Mouse (Mus musculus) adrenal gland, postnatal 25 days (tissue): Measurements from ENCODE around the gene Odf2l. TPM values are rescaled to one million over a fixed set of nuclear protein-coding genes. Genes with fewer than 3 reads are reported as not detected.
A peak's percentile ranks its signal among the peaks of the same experiment; 100 is the strongest.

Source experiments
- DNase-seq: peaks from one replicate; pipeline ENCODE4 v3.0.0; 2021; ENCODE audit warnings: mixed read lengths
- total RNA-seq: library from RNA; stranded (reverse); gene quantifications from 2 replicates; pipeline ENCODE4 v1.2.3, GENCODE M21; 2021

Odf2l gene
- total RNA-seq, 1 experiment from 2014 or later, result 34.9 TPM

DNA sequence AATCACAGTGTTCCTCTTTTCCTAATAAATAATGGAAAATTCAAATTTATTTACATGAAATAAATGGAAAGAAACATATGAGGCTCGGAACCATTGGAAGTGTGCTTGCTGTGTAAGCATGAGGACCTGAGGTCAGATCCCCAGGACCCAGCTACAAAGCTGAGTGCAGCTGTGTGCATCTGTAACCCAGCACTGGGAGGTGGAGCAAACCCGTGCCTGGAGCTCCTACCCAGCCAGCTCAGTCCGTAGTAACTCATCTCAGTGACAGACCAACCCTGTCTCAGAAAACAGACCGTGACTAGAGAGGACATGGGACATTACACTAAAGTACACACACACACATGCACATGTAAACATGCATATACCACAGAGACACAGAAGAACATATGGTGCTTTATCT is 21.8 kb downstream of the Odf2l start:
- DNase-seq, result no peak

DNA sequence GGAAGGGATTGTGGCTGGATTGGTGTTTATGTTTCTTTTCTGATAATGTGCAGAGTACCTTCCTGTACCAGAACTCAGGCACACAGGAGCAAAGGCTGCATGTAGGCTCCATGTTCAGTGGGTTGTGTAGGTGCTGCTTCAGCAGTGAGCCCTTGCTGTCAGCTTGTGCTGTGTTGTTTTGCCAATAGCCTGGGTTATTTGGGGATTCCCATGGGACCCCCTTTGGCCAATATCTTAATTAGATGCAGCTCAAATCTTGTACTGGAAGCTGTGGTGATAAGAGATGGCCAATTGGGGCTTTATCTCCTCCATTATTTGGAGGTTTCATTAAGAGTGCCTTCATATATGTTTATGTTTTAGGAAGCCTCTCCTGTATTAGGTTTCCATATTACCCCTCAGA is 24.5 kb downstream of the Odf2l start:
- DNase-seq, result no peak

DNA sequence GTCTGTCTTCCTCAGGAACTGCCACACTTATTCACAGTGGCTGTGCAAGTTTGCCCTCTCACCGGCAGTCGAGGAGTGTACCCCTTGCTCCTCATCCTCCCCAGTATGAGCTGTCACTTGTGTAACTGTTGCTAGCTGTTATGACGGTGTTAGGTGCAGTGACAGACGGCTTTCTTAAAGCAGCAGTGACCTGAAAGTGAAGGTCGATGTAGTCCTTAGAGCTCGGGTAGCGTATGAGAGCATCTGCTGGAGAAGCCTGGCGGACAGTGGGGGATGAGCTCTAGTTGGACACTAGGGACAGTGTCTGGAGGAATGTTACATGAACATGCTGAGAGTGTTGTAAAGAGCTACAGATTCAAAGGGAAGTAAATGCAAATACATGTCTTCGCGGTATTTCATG is 25.5 kb downstream of the Odf2l start:
- no peak for DNase-seq

DNA sequence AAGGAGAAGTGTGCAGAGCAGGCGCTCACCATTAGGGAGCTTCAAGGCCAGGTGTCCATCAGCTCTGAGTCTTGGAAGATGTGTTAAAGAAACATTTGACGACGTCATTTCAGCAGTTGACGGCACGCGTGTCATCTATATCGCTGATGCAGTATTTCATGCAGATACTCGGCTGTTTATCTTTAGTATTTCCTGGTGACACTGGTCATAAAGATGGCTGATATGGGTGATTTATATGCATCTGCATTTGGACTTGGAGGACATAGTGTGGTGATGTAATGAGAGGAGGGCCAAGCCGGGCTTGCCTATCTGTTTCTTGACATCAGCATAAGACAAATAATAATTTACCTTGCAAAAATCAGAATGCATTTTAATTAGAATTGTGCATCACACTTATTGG is 28.5 kb downstream of the Odf2l start:
- DNase-seq, result no peak

DNA sequence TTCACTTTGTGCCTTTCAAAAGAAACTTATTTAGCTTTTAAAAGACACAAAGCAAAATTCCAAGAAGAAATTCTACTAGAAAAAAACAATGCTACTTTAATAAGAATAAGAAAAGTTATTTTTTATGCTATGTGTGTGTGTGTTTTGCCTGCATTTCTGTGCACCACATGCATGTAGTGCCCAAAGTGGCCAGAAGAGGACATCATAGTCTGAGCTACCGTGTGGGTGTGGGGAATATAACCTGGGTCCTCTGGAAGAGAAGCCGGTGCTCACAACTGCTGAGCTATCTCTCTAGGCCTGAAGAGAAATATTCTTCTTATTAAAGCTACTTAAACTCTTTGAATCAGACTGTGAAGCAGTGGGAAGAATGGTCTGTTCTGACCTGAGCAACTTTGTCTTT is 29.1 kb downstream of the Odf2l start:
- DNase-seq, result no peak

DNA sequence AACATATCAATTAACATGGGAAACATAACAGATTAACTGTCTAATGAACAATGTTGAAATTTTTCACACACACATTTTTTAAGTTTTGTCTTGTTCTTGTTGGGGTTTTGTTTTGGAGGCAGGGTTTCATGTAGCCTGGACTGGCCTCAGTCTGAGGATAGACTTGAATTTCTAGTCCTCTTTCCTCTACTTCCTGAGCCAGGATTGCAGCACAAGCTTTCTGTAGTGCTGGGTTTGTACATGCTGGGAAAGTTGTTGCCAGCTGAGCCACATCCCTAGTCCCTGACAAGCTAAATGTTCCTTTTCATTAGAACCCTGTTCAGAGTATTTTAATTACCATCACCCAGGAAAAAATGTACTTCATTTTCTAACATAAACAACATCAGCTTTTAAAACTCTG is 29.6 kb downstream of the Odf2l start:
- no peak for DNase-seq

DNA sequence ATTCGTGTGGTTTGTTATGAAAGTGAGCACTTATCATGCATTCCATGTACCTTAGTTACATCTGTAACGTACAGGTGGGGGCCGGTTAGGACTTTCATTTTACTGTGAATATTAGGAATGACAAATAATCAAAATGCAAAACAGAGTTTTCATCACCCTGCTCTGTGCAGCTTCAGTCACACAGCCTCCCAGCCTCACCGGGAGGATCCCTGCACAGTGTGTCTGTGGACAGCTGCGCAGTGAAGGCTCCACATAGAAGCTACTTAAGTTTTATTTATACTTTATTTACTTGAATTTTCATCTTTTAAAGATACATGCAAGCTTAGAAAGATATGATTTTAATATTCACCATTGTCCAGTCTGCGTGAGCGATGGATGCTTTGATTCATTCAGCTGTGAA is 32.7 kb downstream of the Odf2l start:
- DNase-seq, result no peak

DNA sequence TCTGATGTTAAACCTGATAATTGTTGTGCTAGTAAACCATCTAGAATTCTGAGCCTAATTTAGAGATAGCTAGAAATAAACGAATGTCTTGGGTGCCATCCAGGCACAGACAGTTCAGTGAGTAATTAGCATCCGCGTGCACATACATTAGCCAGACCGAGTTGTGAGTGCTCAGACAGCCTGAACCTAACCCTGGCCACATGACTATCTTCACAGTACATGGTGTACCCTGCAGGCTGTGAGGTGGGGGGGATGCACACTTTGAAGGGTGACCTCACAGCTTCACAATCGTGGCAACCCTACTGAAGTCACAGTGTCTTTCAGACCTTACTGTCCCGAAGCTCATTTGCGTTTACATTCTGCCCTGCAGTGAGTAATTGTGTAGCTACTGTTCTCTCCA is 33.5 kb downstream of the Odf2l start:
- no peak for DNase-seq

DNA sequence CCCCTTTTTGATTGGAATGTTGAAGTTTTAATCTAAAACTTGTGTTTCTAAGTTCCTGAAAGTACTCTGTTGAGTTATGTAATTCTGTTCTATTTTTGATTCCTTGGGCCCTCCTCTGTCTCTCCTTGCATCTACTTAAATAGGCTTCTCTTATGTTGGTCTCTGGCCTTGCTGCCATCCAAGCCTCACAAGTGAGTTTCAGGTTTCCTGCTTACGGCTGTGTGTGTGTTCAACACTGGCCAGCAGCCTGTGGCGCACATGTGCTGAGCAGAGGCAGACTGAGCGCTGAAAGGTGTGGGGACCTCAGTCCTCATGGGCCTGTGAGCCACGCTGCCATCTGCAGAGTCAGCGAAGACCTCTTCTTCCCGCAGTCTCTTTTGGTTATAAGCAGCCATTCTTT is 38.5 kb downstream of the Odf2l start:
- no peak for DNase-seq

DNA sequence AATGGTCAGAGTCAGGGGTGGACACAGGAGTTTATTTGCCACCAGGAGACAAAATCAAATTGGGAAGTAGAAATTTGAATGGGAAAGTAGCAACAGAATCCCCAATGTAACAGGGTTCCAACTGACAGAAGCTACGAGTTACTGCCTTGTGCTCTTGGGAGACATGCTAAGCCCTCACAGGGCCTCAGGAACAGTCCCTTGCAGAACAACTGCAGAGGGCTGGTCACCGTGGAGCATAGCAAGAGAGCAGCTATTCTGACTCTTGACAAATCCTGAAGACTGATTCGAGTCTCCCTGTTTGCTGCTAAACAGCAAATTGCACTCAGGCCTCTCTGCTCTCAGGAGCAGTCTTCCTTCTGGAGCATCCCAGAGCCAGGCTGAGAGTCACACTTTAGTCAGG is 40.1 kb downstream of the Odf2l start:
- no peak for DNase-seq

DNA sequence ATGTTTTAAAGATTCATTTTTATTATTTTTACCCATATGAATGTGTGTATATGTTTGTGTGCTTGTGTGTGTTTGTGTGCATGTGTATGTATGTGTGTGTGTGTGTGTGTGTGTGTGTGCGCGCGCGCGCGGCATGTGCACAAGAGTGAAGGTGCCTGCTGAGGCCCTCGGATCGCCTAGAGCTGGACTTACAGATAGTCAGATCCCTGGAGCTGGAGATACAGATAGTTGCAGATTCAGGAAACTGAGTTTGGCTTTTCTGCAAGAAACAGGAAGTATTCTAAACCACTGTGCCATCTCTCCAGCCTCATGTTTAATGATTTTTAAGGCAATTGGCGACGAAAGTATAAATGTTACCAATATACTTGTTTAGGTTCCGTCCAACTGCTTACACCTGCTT is 48.4 kb downstream of the Odf2l start:
- DNase-seq, result no peak

DNA sequence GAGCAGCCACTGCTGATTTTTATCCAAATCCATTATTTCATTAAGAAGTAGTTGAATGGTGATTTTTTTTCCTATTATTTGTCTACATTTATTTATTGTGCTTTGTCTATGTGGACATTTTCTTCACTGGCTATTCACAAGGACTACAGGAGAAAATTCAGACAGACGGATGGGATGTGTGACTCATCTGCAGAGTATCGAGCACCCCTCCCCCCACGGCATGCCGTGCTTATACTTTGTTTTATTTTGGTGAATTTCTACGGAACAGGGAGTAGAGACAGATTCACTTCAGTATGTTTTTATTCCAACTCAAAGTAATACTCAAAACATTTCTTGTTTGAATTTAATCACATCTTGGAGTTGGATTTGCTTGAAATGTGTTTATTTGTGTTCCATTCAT is 49.4 kb downstream of the Odf2l start:
- DNase-seq, result peak; percentile 42

DNA sequence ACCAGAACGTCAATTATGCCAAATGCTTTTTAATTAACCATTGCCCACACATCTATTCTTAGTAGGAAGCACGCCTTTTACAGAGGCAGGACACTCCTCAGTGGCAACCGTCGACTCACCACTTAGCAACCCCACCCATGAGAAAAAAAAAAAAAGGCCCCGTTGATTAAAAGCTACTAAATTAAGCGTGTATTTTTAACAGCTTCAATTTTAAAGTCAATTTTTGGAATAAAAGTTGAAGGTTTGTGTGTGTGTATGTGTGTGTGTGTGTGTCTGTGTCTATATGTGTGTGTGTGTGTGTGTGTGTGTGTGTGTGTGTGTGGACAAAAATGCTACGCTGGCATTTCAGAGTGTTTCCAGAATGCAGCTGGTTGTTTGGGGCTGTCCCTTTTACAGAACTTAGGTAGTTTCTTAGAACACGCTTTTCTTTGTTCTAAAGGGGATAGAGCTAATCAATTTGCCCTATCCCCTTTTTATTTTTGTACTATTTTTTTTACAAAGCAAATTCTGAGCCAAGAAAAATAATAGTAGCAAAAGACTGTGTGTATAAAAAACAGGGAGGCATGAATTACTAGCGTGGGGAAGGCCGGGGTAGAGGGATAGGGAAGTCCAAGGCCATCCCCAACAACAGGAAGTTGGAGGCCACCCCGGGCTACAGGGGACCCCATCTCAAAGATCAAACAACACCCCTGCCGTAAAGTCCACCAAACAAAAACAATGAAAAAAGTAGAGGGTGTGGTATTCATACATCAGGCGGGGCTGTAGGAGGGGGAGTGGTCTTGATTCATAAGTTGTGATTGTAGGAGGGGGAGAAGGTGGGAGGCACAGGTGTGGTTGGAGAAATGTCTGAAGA is 50.7 kb downstream of the Odf2l start:
- DNase-seq, result no peak

DNA sequence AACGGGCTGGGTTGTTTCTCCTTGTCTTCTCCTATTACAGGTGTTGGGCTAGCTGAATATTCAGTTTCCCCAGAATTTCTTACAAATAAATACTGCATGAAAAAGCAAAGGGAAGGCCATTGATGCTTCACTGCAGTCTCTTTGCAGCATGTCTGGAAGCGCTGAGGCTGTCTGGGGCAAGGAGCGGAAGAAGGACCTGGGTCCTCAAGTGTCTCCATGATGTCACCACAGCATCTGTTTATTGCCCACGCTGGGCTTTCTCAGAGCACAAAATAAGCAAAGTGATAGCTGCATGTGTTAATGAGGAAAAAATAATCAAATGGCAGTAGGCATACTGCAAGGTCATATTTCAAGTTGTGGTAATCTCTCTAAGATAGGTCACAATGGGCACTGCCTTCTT is 51.6 kb downstream of the Odf2l start:
- no peak for DNase-seq

DNA sequence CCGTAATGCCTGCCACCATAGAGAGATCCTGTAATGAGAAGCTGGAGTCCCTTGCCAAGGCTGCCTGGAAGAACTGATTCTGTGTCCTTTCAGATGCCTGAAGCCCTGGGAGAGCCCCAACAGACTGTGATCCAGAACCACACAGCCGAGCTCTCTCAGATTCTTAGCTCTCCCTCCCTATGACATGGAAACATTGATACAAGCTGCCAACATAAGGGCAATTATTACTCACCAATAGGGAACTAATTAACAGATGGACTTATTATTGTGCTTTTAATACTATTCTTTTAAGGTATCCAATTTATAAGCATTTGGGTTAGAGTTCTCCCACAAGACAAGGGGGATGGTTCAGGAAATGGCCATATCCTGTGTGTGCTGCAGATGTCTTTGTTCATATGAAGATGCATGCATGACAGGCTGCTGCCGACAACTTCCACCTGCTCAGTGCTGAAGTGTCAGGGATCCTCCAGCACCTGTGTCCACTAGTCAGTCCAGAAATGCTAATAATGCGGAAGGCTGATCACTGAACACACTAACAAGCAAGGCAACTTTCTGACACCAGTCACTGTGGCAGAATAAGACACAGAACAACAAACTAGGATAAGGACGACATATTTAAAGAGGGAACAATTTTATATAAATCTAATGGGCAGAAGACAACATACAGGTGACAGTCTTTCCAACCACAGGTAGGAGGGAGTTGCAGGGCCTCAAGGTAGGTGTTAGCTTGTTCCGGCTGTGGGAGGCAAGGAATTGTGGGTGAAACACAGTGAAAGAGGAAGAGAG is 52.4 kb downstream of the Odf2l start:
- DNase-seq, result no peak

DNA sequence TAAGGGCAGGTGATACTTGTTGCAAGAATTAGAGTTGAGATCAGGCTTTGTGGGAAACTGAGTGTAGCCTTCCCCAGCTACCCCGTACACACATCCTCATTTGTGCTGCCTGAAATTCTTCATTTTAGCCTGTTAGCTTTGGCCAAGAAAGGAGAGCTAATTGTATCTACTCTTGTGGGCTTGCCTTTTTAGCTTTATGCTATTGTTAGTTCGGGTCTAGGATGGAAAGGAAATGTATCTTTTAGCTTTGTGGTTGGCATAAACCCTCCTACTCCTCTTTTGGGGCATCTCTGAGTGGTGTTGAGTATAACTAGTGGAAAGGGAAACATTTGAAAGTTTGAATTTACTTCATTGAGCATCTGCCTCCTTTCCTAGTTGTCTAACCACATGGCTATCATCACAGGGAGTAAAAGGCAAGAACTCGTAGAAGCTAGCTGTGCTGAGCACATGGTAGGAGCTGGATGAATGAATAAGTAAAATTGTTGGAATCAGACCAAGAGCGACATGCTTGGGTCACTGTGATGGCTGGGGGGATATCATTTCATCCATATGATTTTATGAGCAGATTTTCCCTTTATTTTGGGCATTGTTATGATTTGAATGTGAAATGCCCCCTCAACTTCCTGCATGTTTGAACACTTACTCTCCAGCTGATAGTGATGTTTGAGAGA is 53.1 kb downstream of the Odf2l start:
- no peak for DNase-seq

DNA sequence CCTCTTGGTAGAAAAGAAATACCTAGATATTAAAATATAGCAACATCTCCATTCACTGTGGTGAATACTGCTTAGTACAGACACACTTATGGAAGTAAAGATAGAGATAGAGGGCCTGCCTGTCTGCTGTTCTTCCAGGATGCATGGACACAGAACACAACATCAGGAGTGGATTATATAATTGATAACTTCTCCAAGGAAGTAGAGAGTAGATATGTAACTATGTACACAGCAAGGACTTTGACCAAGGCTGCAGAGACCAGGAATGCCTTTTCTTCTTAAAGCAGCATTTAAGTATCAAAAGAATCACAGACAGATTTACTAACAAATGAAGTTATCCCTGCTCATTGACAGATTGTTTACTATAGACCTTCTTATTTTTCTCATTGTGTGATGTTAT is 66.3 kb downstream of the Odf2l start:
- DNase-seq, result no peak

DNA sequence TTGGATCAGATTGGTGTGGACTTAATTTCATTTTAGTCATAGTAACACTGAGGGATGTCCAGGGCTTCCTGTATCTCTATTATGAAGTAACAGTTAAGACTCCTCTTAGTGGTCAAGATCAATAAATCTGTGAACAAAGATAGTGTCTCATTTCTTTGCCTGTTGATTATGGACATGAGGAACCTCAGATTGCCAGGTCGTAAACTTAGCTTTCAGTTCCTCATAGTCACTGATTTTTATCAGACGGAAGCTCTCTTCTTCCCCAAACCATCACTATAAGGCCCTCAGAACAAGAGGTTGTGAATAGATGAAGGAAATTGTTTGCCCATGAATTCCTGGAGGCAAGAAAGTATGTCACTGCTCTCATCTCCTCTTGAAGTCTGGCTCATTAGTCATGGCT is 73.6 kb downstream of the Odf2l start:
- no peak for DNase-seq

DNA sequence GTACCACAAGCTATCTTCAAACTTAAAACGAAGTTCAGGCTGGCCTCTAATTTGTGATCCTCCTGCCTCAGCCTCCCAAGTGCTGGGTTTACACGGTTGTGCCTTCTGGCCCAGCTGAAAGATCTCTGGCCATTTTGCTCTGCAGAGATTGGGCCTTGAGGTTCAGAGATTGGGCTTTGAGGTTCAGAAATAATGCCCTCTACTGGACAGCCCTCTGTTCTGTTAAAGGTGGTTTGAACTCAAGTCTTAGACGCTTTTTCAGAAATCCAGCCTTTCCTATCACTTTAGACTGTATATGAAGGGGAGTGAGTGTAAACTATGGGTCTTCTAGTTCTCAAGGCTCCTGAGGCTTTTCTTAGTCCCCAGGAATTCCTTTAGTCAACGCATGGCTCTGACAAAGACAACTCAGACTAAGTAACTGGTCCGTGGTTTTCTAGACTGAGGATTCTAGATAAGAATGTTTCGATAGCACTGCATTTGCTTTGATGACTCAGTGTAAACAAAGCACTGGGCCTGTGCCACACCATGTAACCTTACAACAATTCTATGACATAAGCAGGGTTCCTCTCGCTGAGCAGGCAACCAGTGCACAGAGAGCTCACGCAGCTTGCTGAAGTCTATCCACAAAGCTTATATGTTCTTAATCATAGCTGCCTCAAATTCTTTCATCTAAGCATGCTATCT is 77.0 kb downstream of the Odf2l start:
- DNase-seq, result peak; percentile 6

DNA sequence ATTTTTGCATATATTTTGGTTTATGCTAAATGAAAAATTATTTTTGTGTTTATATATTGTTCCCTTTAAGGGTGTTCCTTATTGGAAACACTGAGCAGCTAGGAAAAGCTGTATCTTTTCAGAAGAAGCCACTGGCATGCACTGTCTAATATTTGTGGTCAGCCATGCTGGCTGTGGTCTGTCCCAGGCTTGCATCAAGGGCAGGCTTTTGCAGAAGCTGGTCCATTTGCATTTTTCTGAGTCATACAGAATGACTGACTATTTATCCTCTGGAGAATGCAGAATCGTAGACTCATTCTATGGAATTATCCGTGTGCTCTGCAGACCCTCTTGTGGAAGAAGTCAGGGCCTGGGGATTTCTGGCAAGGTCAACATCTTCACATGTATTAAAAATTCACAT is 79.7 kb downstream of the Odf2l start:
- no peak for DNase-seq
